Mouse (Mus musculus) adipocyte (in vitro differentiated cells): ENCODE measurements around the gene Btbd35f18.
"Not testable (repeated sequence)": the region's sequence is repeated elsewhere in the genome, so short reads cannot be mapped to it uniquely, and the experiment has no call there.

Experiments used
- DNase-seq: peaks from one replicate; pipeline ENCODE4 v3.0.0-alpha.2; 2016; ENCODE audit warnings: low spot score

Gene Btbd35f18

DNA sequence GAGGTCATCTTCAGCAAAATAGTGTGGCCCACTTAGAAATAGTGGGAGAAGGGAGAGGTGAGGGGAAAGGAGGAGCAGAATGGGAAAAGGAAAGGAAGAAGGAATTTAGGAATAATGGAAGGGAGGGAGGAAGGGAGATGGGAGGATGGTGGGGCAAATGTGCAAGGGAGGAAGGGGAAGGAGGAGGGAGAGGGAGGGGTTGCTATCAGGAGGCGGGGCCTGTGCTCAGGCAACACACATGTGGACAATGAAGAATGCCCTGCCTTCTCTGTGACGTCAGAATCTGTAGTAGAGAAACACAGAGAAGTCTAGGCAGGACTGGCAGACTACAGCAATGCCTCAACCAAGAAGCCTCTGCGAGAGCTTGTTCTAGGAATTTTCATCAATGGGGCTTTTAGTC is at the start of gene Btbd35f18:
TSS of gene Btbd35f18 (plus strand) at position 301 of the 400 bp plus-strand sequence.
- DNase-seq, result not testable (repeated sequence)
